Mouse (Mus musculus) heart, embryonic 11.5 days (tissue): ENCODE measurements around the gene Dtnb. TPM values are rescaled to one million over a fixed set of nuclear protein-coding genes. Genes with fewer than 3 reads are reported as not detected.
A peak's percentile ranks its signal among the peaks of the same experiment; 100 is the strongest.
"Not testable (repeated sequence)": the region's sequence is repeated elsewhere in the genome, so short reads cannot be mapped to it uniquely, and the experiment has no call there.

Experiments used
- ATAC-seq: fragments of 200-750 bp; cut with Nextera tagmentation; replicated peaks from 2 replicates; pipeline ENCODE4 v1.8.0; 2017; ENCODE audit warnings: moderate library complexity; ENCODE audit not compliant: insufficient number of reproducible peaks, low FRiP score, low TSS enrichment
- H3K27ac ChIP-seq: fragments of 300-500 bp; sonication (generic); 2 replicates; pipeline ENCODE4 v1.5.1; 2014; ENCODE audit warnings: mild to moderate bottlenecking, low read depth, low read length
- H3K27me3 ChIP-seq: fragments of 300-500 bp; sonication (generic); 2 replicates; pipeline ENCODE4 v1.6.1; 2014; ENCODE audit warnings: mild to moderate bottlenecking, low read length, mixed read lengths; ENCODE audit not compliant: control insufficient read depth, insufficient read depth
- H3K36me3 ChIP-seq: fragments of 300-500 bp; sonication (generic); 2 replicates; pipeline ENCODE4 v1.6.1; 2014; ENCODE audit warnings: mild to moderate bottlenecking, low read length, moderate library complexity, mixed read lengths; ENCODE audit not compliant: control insufficient read depth, insufficient read depth
- H3K4me1 ChIP-seq: fragments of 300-500 bp; sonication (generic); 2 replicates; pipeline ENCODE4 v1.6.1; 2014; ENCODE audit warnings: low read length; ENCODE audit not compliant: control insufficient read depth, insufficient read depth
- H3K4me2 ChIP-seq: fragments of 300-500 bp; sonication (generic); 2 replicates; pipeline ENCODE4 v1.6.1; 2014; ENCODE audit warnings: mild to moderate bottlenecking, moderate library complexity
- H3K4me3 ChIP-seq: fragments of 300-500 bp; sonication (generic); 2 replicates; pipeline ENCODE4 v1.5.1; 2014; ENCODE audit warnings: low read depth, low read length
- H3K9ac ChIP-seq: fragments of 300-500 bp; sonication (generic); 2 replicates; pipeline ENCODE4 v1.6.1; 2014; ENCODE audit warnings: mild to moderate bottlenecking, low read depth, low read length, moderate library complexity
- H3K9me3 ChIP-seq: fragments of 300-500 bp; sonication (generic); replicated peaks from 2 replicates; pipeline ENCODE4 v1.6.1; 2016; ENCODE audit warnings: low read length; ENCODE audit not compliant: control insufficient read depth
- WGBS: fragments of 180-500 bp; shearing (Covaris S2); extraction: QIAGEN DNeasy Blood & Tissue Kit; methylation state at CpG from one replicate; pipeline ENCODE4 v1.1.7; 2014; ENCODE audit not compliant: insufficient replicate concordance; 5-methylcytosine and 5-hydroxymethylcytosine counted together
- polyA plus RNA-seq: library from polyadenylated mRNA; unstranded; fragments of >200 nt; fragmentation: Nextera tagmentation; extraction: Ambion mirVana; gene quantifications from 2 replicates; pipeline ENCODE4 v1.2.1, GENCODE M21; 2014

Gene Dtnb
- 22.6 and 26.7 TPM in 2 replicates for polyA plus RNA-seq

DNA sequence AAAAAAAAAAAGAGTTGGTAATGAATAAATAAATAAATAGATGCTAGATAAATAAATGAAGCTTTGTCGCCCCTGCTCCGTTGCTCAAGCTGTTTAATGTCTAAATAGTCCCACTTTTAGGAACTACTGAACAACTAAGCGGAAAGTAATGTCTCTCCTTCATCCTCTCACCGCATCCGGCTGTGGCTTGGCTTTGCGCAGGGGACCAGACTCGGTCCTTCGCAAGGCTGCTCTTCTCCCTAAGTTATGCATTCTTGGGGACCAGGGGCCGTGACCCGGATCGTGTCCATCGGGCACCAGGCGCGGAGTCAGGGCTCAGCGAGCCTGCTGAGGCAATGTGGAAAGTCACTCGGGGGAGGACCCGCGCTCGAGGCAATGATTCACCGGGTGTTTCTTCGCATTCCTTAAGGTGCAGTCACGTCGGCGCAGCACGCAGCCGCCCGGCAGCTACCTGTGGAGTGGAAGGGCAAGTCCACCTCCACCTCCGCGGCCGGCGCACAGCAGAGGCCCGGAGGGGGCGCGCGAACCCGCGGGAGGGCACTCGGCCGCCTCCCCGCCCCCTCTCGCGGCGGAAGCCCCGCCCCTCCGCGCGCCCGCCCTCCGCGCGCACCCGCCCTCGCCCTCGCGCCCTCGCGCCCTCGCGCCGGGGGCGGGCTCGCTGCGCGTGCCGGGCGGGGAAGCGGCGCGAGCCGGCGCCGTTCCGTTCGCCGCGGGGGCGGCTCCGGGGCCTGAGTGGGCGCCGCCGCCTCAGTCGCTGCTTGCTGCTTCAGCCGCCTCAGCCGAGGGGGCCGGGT is at the start of gene Dtnb:
Gene Dtnb, plus strand, starts transcription at position 595 of the 794 bp plus-strand sequence.
- no peaks in the 10 kb centered on the region for H3K9me3 ChIP-seq
- 3% methylated on average over 50 of the region's 85 CpGs for WGBS
- peak; percentile 80 for ATAC-seq
- peak within 1 kb of the TSS; percentile 81 for H3K27ac ChIP-seq
- peak within 1 kb of the TSS; percentile 97 for H3K4me3 ChIP-seq
- H3K27me3 ChIP-seq = no peaks in the 10 kb centered on the region
- H3K9ac ChIP-seq = peak within 1 kb of the TSS; percentile 93
- peaks cover 7% of the 10 kb centered on the region for H3K4me1 ChIP-seq
- H3K4me2 ChIP-seq = peak within 1 kb of the TSS; percentile 84
- no peaks in the 10 kb centered on the region for H3K36me3 ChIP-seq

DNA sequence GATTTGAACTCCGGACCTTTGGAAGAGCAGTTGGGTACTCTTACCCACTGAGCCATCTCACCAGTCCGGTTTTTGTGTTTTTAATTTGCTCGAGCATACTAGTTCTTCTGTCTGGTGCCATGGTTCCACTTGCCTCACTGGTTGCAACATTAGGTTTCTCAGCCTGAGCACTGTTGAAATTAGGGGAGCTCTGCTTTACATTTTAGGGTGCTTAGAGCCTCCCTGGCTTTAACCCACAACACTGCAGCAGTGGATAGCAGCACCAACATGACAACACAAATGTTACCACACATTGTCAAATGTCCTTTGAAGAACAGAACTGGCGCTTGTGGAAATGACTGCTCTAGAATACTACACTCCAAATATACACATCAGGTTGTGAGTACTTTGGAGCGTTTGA is 46.6 kb upstream of the Dtnb start:
- Histone ChIP-seq H3K9ac (no peak overlapping the region), H3K27me3 (no peaks in the 10 kb centered on the region), H3K4me3 (no peak overlapping the region), H3K9me3 (0 out of 2 replicates have a peak, but pooled peaks cover 3% of the 10 kb centered on the region), H3K4me2 (no peak overlapping the region), H3K4me1 (no peaks in the 10 kb centered on the region), H3K27ac (no peak overlapping the region), H3K36me3 (no peaks in the 10 kb centered on the region)
- WGBS = 86% methylated on average over 5 of the region's 5 CpGs
- ATAC-seq = no peak

DNA sequence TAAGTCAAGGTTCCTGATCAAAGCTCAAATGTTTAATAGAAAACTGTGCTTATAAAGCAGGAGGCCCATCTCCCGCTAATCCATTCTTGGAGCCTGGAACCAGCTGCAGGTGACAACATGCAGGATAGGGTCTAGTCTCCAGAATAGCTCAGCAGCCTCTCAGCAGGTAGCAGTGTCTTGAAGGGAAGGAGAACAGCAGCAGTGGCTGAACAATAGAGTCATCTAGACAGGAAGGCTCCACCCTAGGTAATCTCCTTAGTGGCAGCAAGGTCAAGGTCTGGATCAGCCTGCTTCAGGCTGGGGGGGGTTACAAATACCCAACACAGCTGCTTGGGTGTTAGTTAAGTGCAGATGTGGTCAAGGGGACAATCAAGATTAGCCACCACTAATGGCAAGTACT is 36.7 kb upstream of the Dtnb start:
- not testable (repeated sequence) for H3K9me3 ChIP-seq, H3K27ac ChIP-seq, H3K9ac ChIP-seq, H3K4me1 ChIP-seq, ATAC-seq, H3K4me3 ChIP-seq, H3K27me3 ChIP-seq, H3K4me2 ChIP-seq, H3K36me3 ChIP-seq
- 86% methylated on average over 1 of the region's 1 CpGs for whole genome bisulfite sequencing

GRCm38 (mm10) chr12:3537616-3538015 is 34.6 kb upstream of the Dtnb start:
- no peaks in the 10 kb centered on the region for H3K9me3 ChIP-seq
- ATAC-seq = no peak
- WGBS = 70% methylated on average over 3 of the region's 3 CpGs

GRCm38 (mm10) chr12:3538036-3538435 is 34.1 kb upstream of the Dtnb start:
- no peaks in the 10 kb centered on the region for H3K9me3 ChIP-seq
- H3K4me2 ChIP-seq = no peak overlapping the region
- no peak overlapping the region for H3K4me3 ChIP-seq
- WGBS = 45% methylated on average over 1 of the region's 1 CpGs
- ATAC-seq = no peak
- no peaks in the 10 kb centered on the region for H3K36me3 ChIP-seq
- H3K27ac ChIP-seq = no peak overlapping the region
- no peak overlapping the region for H3K9ac ChIP-seq
- no peaks in the 10 kb centered on the region for H3K27me3 ChIP-seq
- H3K4me1 ChIP-seq = no peaks in the 10 kb centered on the region

More at GRCm38 (mm10) chr12:3537616-3538015, 34.6 kb upstream of the Dtnb start:
- Histone ChIP-seq H3K9ac (no peak overlapping the region), H3K36me3 (no peaks in the 10 kb centered on the region), H3K4me1 (no peaks in the 10 kb centered on the region), H3K27ac (no peak overlapping the region), H3K4me2 (no peak overlapping the region), H3K27me3 (no peaks in the 10 kb centered on the region), H3K4me3 (no peak overlapping the region)

- Histone ChIP-seq H3K4me3 (no peak overlapping the region), H3K4me1 (no peaks in the 10 kb centered on the region), H3K4me2 (no peak overlapping the region), H3K27me3 (no peaks in the 10 kb centered on the region), H3K9ac (no peak overlapping the region), H3K9me3 (no peaks in the 10 kb centered on the region), H3K36me3 (no peaks in the 10 kb centered on the region), H3K27ac (no peak overlapping the region)
- 63% methylated on average over 2 of the region's 2 CpGs for WGBS
- ATAC-seq = no peak
Observed at GRCm38 (mm10) chr12:3539605-3540004, 32.6 kb upstream of the Dtnb start.

GRCm38 (mm10) chr12:3540871-3541270 is 31.3 kb upstream of the Dtnb start:
- no peak overlapping the region for H3K9ac ChIP-seq
- WGBS = 85% methylated on average over 7 of the region's 7 CpGs
- ATAC-seq = no peak
- no peak overlapping the region for H3K27ac ChIP-seq
- no peaks in the 10 kb centered on the region for H3K4me1 ChIP-seq
- H3K27me3 ChIP-seq = no peaks in the 10 kb centered on the region
- H3K4me3 ChIP-seq = no peak overlapping the region
- H3K36me3 ChIP-seq = no peaks in the 10 kb centered on the region
- H3K9me3 ChIP-seq = no peaks in the 10 kb centered on the region
- H3K4me2 ChIP-seq = no peak overlapping the region

GRCm38 (mm10) chr12:3545451-3545850 is 26.7 kb upstream of the Dtnb start:
- Histone ChIP-seq H3K27ac (no peak overlapping the region), H3K4me3 (no peak overlapping the region), H3K4me2 (no peak overlapping the region), H3K27me3 (no peaks in the 10 kb centered on the region), H3K9me3 (no peaks in the 10 kb centered on the region), H3K9ac (no peak overlapping the region), H3K36me3 (no peaks in the 10 kb centered on the region), H3K4me1 (peaks cover 13% of the 10 kb centered on the region; the same call in 1 of the 2 replicates)
- ATAC-seq = no peak
- WGBS = 68% methylated on average over 3 of the region's 3 CpGs
